Mouse (Mus musculus) megakaryocyte progenitor cell, adult 5-6 weeks (primary cell): ENCODE data around the gene Enpp5. TPM values are rescaled to one million over a fixed set of nuclear protein-coding genes. Genes with fewer than 3 reads are reported as not detected.

Experiments used
- ATAC-seq: replicated peaks from 2 replicates; pipeline ENCODE4 v1.8.0; 2016; ENCODE audit warnings: mild to moderate bottlenecking, moderate TSS enrichment, inconsistent platforms; ENCODE audit not compliant: poor library complexity
- total RNA-seq, 2 experiments: library from RNA; stranded (forward) in 1 of 2; stranded (reverse) in 1 of 2; fragments of 157-497, 149-512 nt in 1 of 2; fragments of 200-1000 nt in 1 of 2; gene quantifications; 2 replicates each; pipeline versions ENCODE4 v1.2.3 to v1.2.4; 2015 to 2017

Enpp5 gene
- total RNA-seq, 2 experiments from 2014 or later, result 5.6 to 9.1 TPM

- no peak for ATAC-seq
These were observed 12.3 kb downstream of the Enpp5 start for GRCm38 (mm10) chr17:44090916-44091315.

GRCm38 (mm10) chr17:44091512-44091911, 12.9 kb downstream of the Enpp5 start:
- ATAC-seq, result no peak

GRCm38 (mm10) chr17:44100486-44100885, 21.9 kb downstream of the Enpp5 start:
- no peak for ATAC-seq

- peak; percentile 29 for ATAC-seq
These were observed 22.3 kb downstream of the Enpp5 start for GRCm38 (mm10) chr17:44100906-44101305.

- no peak for ATAC-seq
These were observed 23.3 kb downstream of the Enpp5 start for GRCm38 (mm10) chr17:44101961-44102360.

GRCm38 (mm10) chr17:44105287-44106138, 26.9 kb downstream of the Enpp5 start, which contains the start of gene Enpp4:
Enpp4 (minus strand) TSS chr17:44105809.
- ATAC-seq, result peak; percentile 91

GRCm38 (mm10) chr17:44108331-44108730, 29.7 kb downstream of the Enpp5 start:
- no peak for ATAC-seq

- ATAC-seq, result peak; percentile 56
These were observed 38.0 kb downstream of the Enpp5 start for GRCm38 (mm10) chr17:44116584-44116983.

- peak; percentile 54 for ATAC-seq
These were observed 39.1 kb downstream of the Enpp5 start for GRCm38 (mm10) chr17:44117721-44118120.

- no peak for ATAC-seq
These were observed 39.6 kb downstream of the Enpp5 start for GRCm38 (mm10) chr17:44118231-44118630.

- peak; percentile 14; the same call in 1 of the 2 replicates for ATAC-seq
These were observed 42.9 kb downstream of the Enpp5 start for GRCm38 (mm10) chr17:44121366-44122100.

- ATAC-seq, result peak; percentile 40
These were observed 50.6 kb downstream of the Enpp5 start for GRCm38 (mm10) chr17:44129092-44129750.

GRCm38 (mm10) chr17:44130429-44130828, 51.8 kb downstream of the Enpp5 start:
- peak; percentile 89 for ATAC-seq

GRCm38 (mm10) chr17:44134106-44134505, 55.5 kb downstream of the Enpp5 start:
- ATAC-seq, result peak; percentile 43; the same call in 1 of the 2 replicates

- no peak for ATAC-seq
These were observed 55.9 kb downstream of the Enpp5 start for GRCm38 (mm10) chr17:44134545-44134944.

GRCm38 (mm10) chr17:44136018-44136417, 57.4 kb downstream of the Enpp5 start:
- ATAC-seq, result no peak

Other genes with a start within 250 kb of the Enpp5 start
- 13.9 and 14.9 TPM in 2 replicates for gene Enpp4, start 27.0 kb downstream of the Enpp5 start, total RNA-seq (2015)
- 10.8 and 13.5 TPM in 2 replicates for gene Enpp4, start 27.0 kb downstream of the Enpp5 start, total RNA-seq (2017)
- 0.27 and 1.3 TPM in 2 replicates for gene Clic5, start 109.8 kb downstream of the Enpp5 start, total RNA-seq (2015)
- 0.42 and 0.98 TPM in 2 replicates for gene Clic5, start 109.8 kb downstream of the Enpp5 start, total RNA-seq (2017)